Mouse (Mus musculus): ENCODE results near the gene Syvn1. TPM values are rescaled to one million over a fixed set of nuclear protein-coding genes. Genes with fewer than 3 reads are reported as not detected.

Syvn1 gene
- polyA plus RNA-seq, 1 experiment from 2014 or later: 34.3 TPM

DNA sequence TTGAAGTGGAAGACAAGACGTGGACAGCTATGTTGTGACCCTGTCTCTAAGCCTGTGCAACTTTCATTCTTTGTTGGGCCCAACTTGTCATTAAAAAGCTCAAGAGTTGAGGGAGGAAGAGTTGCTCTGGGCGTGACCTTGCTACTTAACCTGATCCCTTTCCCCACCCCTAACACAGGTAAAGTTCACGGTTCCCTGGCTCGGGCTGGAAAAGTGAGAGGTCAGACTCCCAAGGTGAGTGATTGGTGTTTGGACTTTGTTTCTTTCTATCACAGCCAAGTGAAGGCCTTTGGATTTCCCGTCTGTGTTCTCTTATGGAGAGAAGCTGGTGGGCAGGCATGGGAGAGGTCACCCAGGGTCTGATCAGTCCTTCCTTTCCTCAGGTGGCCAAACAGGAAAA lies 12.6 kb downstream of the Syvn1 start:
- WGBS: 74% methylated on average over 5 of the region's 5 CpGs

DNA sequence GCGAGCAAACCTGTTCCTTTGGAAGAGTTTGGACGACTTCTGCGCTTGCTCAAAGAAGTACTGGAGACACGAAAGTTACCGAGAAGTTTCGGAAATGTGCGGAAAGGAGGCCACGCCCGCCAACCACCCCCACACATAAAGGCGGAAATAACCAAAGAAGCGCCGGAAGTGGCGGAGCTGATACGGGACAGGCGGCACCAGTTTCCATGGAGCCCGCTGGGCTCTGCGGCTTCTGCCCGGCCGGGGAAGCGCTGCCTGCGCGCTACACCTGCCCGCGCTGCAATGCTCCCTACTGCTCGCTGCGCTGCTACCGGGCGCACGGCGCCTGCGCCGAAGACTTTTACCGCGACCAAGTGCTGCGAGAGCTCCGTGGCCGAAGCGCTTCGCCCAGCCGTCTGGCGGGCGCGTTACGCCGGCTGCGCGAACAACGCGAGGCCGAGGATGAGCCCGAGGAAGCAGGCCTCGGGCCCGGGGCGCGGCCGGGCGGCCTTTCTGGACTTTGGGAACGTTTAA lies 14.7 kb downstream of the Syvn1 start, which contains the start of gene Znhit2:
Gene Znhit2 (plus strand): TSS at position 172 of the 513 bp plus-strand sequence.
- Histone ChIP-seq H3K27me3 (ENCODE audit: insufficient read depth, low read length) (no peaks in the 10 kb centered on the region), H3K9me3 (ENCODE audit: low read depth, low read length) (no peaks in the 10 kb centered on the region), H3K36me3 (ENCODE audit: insufficient read depth) (peaks cover 14% of the 10 kb centered on the region), H3K9ac (peak within 1 kb of the TSS; percentile 92), H3K4me2 (peak within 1 kb of the TSS; percentile 100), H3K4me3 (ENCODE audit: low read depth, low read length) (peak within 1 kb of the TSS; percentile 90), H3K27ac (ENCODE audit: low read depth) (peak within 1 kb of the TSS; percentile 95), H3K4me1 (ENCODE audit: insufficient read depth) (peaks cover 12% of the 10 kb centered on the region; the same call in 1 of the 2 replicates)
- ATAC-seq (ENCODE audit: insufficient read depth) (peak; percentile 75), DNase-seq (peak; percentile 98)
- no peak for TF ChIP-seq CTCF (IDR thresholded peaks at IDR 0.05; ENCODE audit: low read depth)
- under 1% methylated on average over 58 of the region's 58 CpGs for WGBS

More for the DNA sequence above, 12.6 kb downstream of the Syvn1 start:
- no peak for TF ChIP-seq CTCF (IDR thresholded peaks at IDR 0.05; ENCODE audit: low read depth)
- no peak for DNase-seq
- no peak for ATAC-seq (ENCODE audit: insufficient read depth)
- Histone ChIP-seq H3K27me3 (ENCODE audit: insufficient read depth, low read length) (no peaks in the 10 kb centered on the region), H3K27ac (ENCODE audit: low read depth) (no peak overlapping the region), H3K4me3 (ENCODE audit: low read depth, low read length) (peak overlapping the region; percentile 86), H3K9ac (peak overlapping the region; percentile 91), H3K36me3 (ENCODE audit: insufficient read depth) (peaks cover 33% of the 10 kb centered on the region), H3K4me1 (ENCODE audit: insufficient read depth) (peaks cover 12% of the 10 kb centered on the region; the same call in 1 of the 2 replicates), H3K9me3 (ENCODE audit: low read depth, low read length) (no peaks in the 10 kb centered on the region), H3K4me2 (peak overlapping the region; percentile 74)

DNA sequence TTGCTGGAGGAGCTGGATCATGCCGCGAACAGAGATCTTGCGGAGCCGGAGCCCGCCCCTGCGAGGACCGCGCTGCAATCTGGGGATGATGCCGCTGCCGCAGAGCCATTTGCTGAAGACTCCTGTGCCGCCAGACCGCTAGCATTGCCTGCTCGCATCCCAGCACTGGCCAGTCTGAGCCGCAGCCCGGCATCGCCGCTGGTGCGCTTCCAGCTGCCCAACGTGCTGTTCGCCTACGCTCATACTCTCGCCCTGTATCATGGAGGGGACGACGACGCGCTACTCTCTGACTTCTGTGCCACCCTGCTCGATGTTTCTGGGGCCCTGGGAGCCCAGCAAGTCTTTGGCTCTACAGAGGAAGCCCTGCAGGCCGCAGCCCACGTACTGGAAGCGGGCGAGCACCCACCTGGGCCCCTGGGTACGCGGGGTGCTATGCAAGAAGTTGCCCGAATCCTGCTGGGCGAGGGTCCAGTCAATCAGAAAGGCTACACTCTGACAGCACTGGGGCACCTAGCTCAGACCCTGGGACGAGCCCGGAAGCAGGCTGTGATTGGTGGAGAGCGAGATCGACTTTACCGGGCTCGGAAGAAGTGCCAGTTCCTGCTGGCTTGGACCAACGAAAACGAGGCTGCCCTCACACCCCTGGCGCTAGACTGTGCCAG lies 15.4 kb downstream of the Syvn1 start:
- no peak for ATAC-seq (ENCODE audit: insufficient read depth)
- under 1% methylated on average over 44 of the region's 44 CpGs for WGBS
- Histone ChIP-seq H3K27me3 (ENCODE audit: insufficient read depth, low read length) (no peaks in the 10 kb centered on the region), H3K27ac (ENCODE audit: low read depth) (peak overlapping the region; percentile 95), H3K36me3 (ENCODE audit: insufficient read depth) (peaks cover 14% of the 10 kb centered on the region), H3K4me3 (ENCODE audit: low read depth, low read length) (peak overlapping the region; percentile 90), H3K4me2 (peak overlapping the region; percentile 100), H3K4me1 (ENCODE audit: insufficient read depth) (peaks cover 14% of the 10 kb centered on the region; the same call in 1 of the 2 replicates), H3K9ac (peak overlapping the region; percentile 92), H3K9me3 (ENCODE audit: low read depth, low read length) (no peaks in the 10 kb centered on the region)
- TF ChIP-seq CTCF (IDR thresholded peaks at IDR 0.05; ENCODE audit: low read depth): no peak
- DNase-seq: peak; percentile 62

GRCm38 (mm10) chr19:6062418-6062817 lies 16.0 kb downstream of the Syvn1 start:
- Histone ChIP-seq H3K9me3 (ENCODE audit: low read depth, low read length) (no peaks in the 10 kb centered on the region), H3K4me1 (ENCODE audit: insufficient read depth) (peaks cover 19% of the 10 kb centered on the region; the same call in 1 of the 2 replicates), H3K9ac (peak overlapping the region; percentile 92), H3K27ac (ENCODE audit: low read depth) (no peak overlapping the region), H3K27me3 (ENCODE audit: insufficient read depth, low read length) (no peaks in the 10 kb centered on the region), H3K4me2 (peak overlapping the region; percentile 100), H3K36me3 (ENCODE audit: insufficient read depth) (peaks cover 14% of the 10 kb centered on the region), H3K4me3 (ENCODE audit: low read depth, low read length) (peak overlapping the region; percentile 90)
- 43% methylated on average over 5 of the region's 5 CpGs for WGBS
- TF ChIP-seq CTCF (IDR thresholded peaks at IDR 0.05; ENCODE audit: low read depth): no peak
- DNase-seq (no peak), ATAC-seq (ENCODE audit: insufficient read depth) (no peak)

GRCm38 (mm10) chr19:6063081-6063480 lies 16.7 kb downstream of the Syvn1 start:
- H3K27me3 ChIP-seq (ENCODE audit: insufficient read depth, low read length): no peaks in the 10 kb centered on the region
- no peak overlapping the region for H3K27ac ChIP-seq (ENCODE audit: low read depth)
- H3K9ac ChIP-seq: no peak overlapping the region; the same call in 1 of the 2 replicates
- ATAC-seq (ENCODE audit: insufficient read depth) (no peak), DNase-seq (no peak)
- peak overlapping the region; percentile 100; the same call in 1 of the 2 replicates for H3K4me2 ChIP-seq
- peaks cover 14% of the 10 kb centered on the region for H3K36me3 ChIP-seq (ENCODE audit: insufficient read depth)
- H3K9me3 ChIP-seq (ENCODE audit: low read depth, low read length): no peaks in the 10 kb centered on the region
- WGBS: 91% methylated on average over 6 of the region's 6 CpGs
- peak overlapping the region; percentile 90; the same call in 1 of the 2 replicates for H3K4me3 ChIP-seq (ENCODE audit: low read depth, low read length)
- TF ChIP-seq CTCF (IDR thresholded peaks at IDR 0.05; ENCODE audit: low read depth): no peak
- H3K4me1 ChIP-seq (ENCODE audit: insufficient read depth): peaks cover 19% of the 10 kb centered on the region; the same call in 1 of the 2 replicates

- H3K4me1 ChIP-seq (ENCODE audit: insufficient read depth): peaks cover 19% of the 10 kb centered on the region; the same call in 1 of the 2 replicates
- H3K36me3 ChIP-seq (ENCODE audit: insufficient read depth): peaks cover 29% of the 10 kb centered on the region
- no peak overlapping the region for H3K27ac ChIP-seq (ENCODE audit: low read depth)
- no peak for TF ChIP-seq CTCF (IDR thresholded peaks at IDR 0.05; ENCODE audit: low read depth)
- no peak for ATAC-seq (ENCODE audit: insufficient read depth)
- no peaks in the 10 kb centered on the region for H3K9me3 ChIP-seq (ENCODE audit: low read depth, low read length)
- H3K27me3 ChIP-seq (ENCODE audit: insufficient read depth, low read length): no peaks in the 10 kb centered on the region
- no peak for DNase-seq
- H3K4me3 ChIP-seq (ENCODE audit: low read depth, low read length): peak overlapping the region; percentile 41
- peak overlapping the region; percentile 89 for H3K4me2 ChIP-seq
- peak overlapping the region; percentile 35; the same call in 1 of the 2 replicates for H3K9ac ChIP-seq
- WGBS: 28% methylated on average over 5 of the region's 5 CpGs
These were observed 20.2 kb downstream of the Syvn1 start for GRCm38 (mm10) chr19:6066571-6066970.
